Mouse (Mus musculus): ENCODE results near the gene Arhgap11a. TPM values are rescaled to one million over a fixed set of nuclear protein-coding genes. Genes with fewer than 3 reads are reported as not detected.
A peak's percentile ranks its signal among the peaks of the same experiment; 100 is the strongest.

The Arhgap11a gene
- 25.7 and 29.6 TPM in 2 replicates for polyA plus RNA-seq (2016; fragmentation: Nextera tagmentation; extraction: Ambion mirVana)

DNA sequence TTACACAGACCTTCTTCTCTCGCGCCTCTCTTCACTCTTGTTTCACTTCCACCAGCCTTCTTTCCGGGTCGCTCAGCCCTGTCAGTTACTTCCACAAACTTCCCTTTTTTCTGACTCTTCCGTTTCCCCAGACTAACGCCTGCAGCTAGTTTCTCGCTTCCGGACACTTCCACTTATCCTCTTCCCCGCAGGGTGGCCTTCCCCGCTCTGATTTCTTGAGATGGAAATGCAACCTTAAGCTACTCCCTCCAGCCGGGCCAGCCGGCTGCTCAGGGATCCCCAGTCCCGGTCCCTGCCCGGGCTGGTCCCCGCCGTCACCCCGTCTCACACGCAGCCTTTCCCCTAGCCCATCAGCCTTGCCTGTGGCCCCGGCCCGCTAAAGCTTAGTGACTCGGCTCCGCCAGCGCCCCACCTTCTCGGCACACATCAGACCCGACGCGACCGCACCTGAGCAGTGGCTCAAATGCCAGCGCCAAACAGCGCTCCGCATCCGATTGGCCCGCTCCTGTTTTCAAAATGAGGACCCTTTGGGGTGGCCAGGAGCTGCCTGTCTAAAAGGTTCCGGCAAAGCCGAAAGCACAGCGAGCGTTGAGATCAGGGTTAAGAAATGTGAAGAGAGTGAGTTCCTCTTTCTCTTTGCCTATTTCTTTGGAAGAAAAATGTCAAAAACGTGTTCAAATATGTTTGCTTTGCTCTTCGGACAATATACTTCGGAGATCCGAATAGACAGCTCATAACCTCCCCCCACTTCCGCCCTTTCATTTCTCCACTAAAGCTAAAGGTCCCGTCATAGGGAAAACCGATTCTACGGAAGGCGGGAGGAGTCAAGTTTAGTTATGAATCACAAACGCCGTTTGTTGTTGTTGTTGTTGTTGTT, at the start of gene Arhgap11a:
Gene Arhgap11a (minus strand): TSS at position 417 of the 877 bp plus-strand sequence.
- WGBS, result under 1% methylated on average over 48 of the region's 48 CpGs
- H3K27me3 ChIP-seq (ENCODE audit: insufficient read depth, poor library complexity, severe bottlenecking), result no peaks in the 10 kb centered on the region
- peak within 1 kb of the TSS; percentile 90 for H3K4me3 ChIP-seq
- H3K4me1 ChIP-seq, result peaks cover 19% of the 10 kb centered on the region
- H3K36me3 ChIP-seq, result peaks cover 15% of the 10 kb centered on the region
- DNase-seq (ENCODE audit: low spot score), result peak; percentile 96
- no peaks in the 10 kb centered on the region for H3K9me3 ChIP-seq
- peak within 1 kb of the TSS; percentile 92 for H3K27ac ChIP-seq

DNA sequence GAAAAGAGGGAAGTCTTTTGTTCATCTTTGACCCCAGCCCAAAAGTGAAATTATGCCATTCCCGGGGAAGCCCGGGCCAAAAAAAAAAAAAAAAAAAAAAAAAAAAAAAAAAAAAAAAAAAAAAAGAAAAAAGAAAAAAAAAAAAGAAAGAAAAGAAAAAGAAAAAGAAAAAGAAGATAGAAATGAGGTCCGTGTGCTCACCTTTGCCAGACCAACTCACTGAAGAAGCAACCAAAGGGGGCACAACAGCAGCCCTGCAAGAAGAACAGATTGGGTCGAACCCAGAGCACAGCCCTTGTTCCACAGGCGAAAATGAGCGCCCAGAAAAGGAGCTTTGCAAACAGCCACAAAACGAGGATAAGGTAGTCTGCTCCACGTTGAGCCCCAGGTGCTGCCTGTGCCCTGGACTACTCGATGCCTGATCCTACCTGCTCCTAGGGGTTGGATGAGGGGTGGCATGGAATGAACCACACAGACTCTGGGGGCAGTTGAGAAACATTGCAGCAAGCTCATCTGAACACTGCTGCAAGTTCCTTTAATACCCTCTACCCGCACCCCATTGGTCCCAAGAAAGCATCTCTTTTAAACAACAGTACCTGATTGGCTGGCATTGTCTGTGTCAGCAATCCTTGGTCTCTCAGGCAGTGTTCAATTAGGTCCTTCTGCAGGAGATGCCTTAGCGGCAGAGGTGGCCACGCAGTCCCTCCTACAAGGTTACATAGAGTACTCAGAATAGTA, 45.1 kb upstream of the Arhgap11a start:
- H3K27me3 ChIP-seq (ENCODE audit: insufficient read depth, poor library complexity, severe bottlenecking), result no peaks in the 10 kb centered on the region
- no peaks in the 10 kb centered on the region for H3K36me3 ChIP-seq
- 74% methylated on average over 10 of the region's 12 CpGs for WGBS
- 0 out of 2 replicates have a peak, but pooled peaks cover 3% of the 10 kb centered on the region for H3K4me1 ChIP-seq
- H3K4me3 ChIP-seq, result no peak overlapping the region
- no peak for DNase-seq (ENCODE audit: low spot score)
- no peaks in the 10 kb centered on the region for H3K9me3 ChIP-seq
- H3K27ac ChIP-seq, result no peak overlapping the region

- no peaks in the 10 kb centered on the region for H3K9me3 ChIP-seq
- H3K27me3 ChIP-seq (ENCODE audit: insufficient read depth, poor library complexity, severe bottlenecking), result no peaks in the 10 kb centered on the region
- no peak for DNase-seq (ENCODE audit: low spot score)
- no peaks in the 10 kb centered on the region for H3K36me3 ChIP-seq
- no peak overlapping the region for H3K4me3 ChIP-seq
- 74% methylated on average over 4 of the region's 4 CpGs for WGBS
- H3K4me1 ChIP-seq, result no peaks in the 10 kb centered on the region
- H3K27ac ChIP-seq, result no peak overlapping the region
Measured at GRCm38 (mm10) chr2:113887166-113887565, 38.7 kb upstream of the Arhgap11a start.

- WGBS, result 79% methylated on average over 1 of the region's 1 CpGs
- Histone ChIP-seq H3K9me3 (no peaks in the 10 kb centered on the region), H3K36me3 (no peaks in the 10 kb centered on the region), H3K4me3 (no peak overlapping the region), H3K27me3 (ENCODE audit: insufficient read depth, poor library complexity, severe bottlenecking) (no peaks in the 10 kb centered on the region), H3K4me1 (no peaks in the 10 kb centered on the region), H3K27ac (no peak overlapping the region)
- no peak for DNase-seq (ENCODE audit: low spot score)
Measured at GRCm38 (mm10) chr2:113886061-113886460, 37.6 kb upstream of the Arhgap11a start.

GRCm38 (mm10) chr2:113870115-113870514, 21.7 kb upstream of the Arhgap11a start:
- Histone ChIP-seq H3K27ac (no peak overlapping the region), H3K4me3 (no peak overlapping the region), H3K9me3 (no peaks in the 10 kb centered on the region), H3K36me3 (no peaks in the 10 kb centered on the region), H3K27me3 (ENCODE audit: insufficient read depth, poor library complexity, severe bottlenecking) (no peaks in the 10 kb centered on the region), H3K4me1 (no peaks in the 10 kb centered on the region)
- 90% methylated on average over 1 of the region's 1 CpGs for WGBS
- no peak for DNase-seq (ENCODE audit: low spot score)

DNA sequence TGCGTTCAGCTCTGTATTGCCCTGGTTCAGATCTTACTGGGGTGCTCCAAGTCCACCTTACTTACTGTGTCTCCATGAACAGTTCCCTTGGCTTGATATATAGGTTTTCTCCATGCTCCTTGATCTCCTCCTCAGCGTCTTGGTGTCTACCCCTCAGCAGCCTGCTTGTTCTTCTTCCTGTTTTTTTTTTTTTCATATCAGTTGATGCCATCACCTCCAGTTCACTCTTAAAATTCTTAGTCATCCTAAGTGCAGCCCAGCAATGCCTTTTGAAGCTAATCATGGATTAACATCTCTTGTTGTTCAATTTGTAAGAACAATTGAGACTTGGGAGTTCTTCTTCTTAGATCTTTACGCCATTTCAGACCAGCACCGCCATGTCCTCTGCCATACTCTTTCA, 19.9 kb upstream of the Arhgap11a start:
- no peaks in the 10 kb centered on the region for H3K36me3 ChIP-seq
- no peaks in the 10 kb centered on the region for H3K4me1 ChIP-seq
- WGBS, result 79% methylated on average over 4 of the region's 4 CpGs
- no peaks in the 10 kb centered on the region for H3K9me3 ChIP-seq
- no peak overlapping the region for H3K27ac ChIP-seq
- H3K27me3 ChIP-seq (ENCODE audit: insufficient read depth, poor library complexity, severe bottlenecking), result no peaks in the 10 kb centered on the region
- H3K4me3 ChIP-seq, result no peak overlapping the region
- DNase-seq (ENCODE audit: low spot score), result no peak

DNA sequence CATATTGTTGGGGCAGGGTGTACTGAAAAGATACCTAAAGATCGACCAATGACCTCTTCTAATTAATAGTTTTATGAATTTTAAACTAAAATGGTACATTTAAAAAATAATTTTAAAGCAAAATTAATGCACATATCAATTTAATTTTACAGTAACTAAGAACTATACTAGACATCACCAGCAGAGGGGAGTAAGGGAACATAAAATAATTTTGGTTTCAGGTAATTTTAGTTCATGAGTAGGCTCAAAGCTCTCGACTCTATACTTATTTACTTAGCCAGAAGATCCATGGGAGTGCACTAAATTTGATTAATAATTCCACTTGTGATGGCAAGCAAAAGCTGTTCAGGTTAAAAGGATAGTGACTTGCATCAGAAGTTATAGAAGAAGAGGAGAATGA, 17.7 kb upstream of the Arhgap11a start:
- H3K27me3 ChIP-seq (ENCODE audit: insufficient read depth, poor library complexity, severe bottlenecking), result no peaks in the 10 kb centered on the region
- DNase-seq (ENCODE audit: low spot score), result no peak
- no peaks in the 10 kb centered on the region for H3K4me1 ChIP-seq
- no peak overlapping the region for H3K27ac ChIP-seq
- 39% methylated on average over 2 of the region's 2 CpGs for WGBS
- no peaks in the 10 kb centered on the region for H3K36me3 ChIP-seq
- H3K4me3 ChIP-seq, result no peak overlapping the region
- H3K9me3 ChIP-seq, result no peaks in the 10 kb centered on the region

- Histone ChIP-seq H3K36me3 (peaks cover 9% of the 10 kb centered on the region), H3K9me3 (no peaks in the 10 kb centered on the region), H3K4me1 (peaks cover 19% of the 10 kb centered on the region), H3K27ac (peak overlapping the region; percentile 92), H3K27me3 (ENCODE audit: insufficient read depth, poor library complexity, severe bottlenecking) (no peaks in the 10 kb centered on the region), H3K4me3 (peak overlapping the region; percentile 90)
- DNase-seq (ENCODE audit: low spot score), result no peak
- 5% methylated on average over 3 of the region's 3 CpGs for WGBS
Measured at GRCm38 (mm10) chr2:113849141-113849540, 680 bp upstream of the Arhgap11a start.

DNA sequence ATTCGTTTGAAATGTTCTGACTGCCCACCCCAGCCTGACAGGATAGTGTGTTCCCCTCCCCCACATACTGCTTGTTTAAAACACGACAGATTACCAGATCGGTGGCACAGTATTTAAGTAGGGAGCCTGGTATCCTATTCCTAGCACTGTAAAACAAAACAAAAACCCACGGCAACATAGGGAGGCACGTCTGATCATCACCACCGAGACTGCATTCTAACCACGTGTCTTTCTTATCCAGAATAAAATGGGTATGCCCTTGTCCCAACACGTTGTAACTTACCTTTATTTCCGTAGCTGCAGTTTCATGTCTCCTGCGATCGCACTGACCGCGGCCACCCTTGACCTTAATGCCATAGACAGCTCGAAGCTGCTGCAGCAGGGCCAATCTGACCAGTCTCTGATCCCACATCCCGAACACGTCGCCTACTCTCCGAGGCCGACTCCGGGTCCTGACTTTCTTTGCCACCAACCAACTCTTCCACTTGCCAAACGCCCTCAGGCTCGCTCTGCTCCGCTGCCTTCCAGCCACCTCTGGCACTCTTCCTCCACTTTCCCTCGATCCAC, 700 bp downstream of the Arhgap11a start:
- under 1% methylated on average over 24 of the region's 24 CpGs for WGBS
- DNase-seq (ENCODE audit: low spot score), result peak; percentile 85
- Histone ChIP-seq H3K4me3 (peak overlapping the region; percentile 90), H3K27ac (peak overlapping the region; percentile 92), H3K27me3 (ENCODE audit: insufficient read depth, poor library complexity, severe bottlenecking) (no peaks in the 10 kb centered on the region), H3K36me3 (peaks cover 20% of the 10 kb centered on the region), H3K4me1 (peaks cover 19% of the 10 kb centered on the region), H3K9me3 (no peaks in the 10 kb centered on the region)

DNA sequence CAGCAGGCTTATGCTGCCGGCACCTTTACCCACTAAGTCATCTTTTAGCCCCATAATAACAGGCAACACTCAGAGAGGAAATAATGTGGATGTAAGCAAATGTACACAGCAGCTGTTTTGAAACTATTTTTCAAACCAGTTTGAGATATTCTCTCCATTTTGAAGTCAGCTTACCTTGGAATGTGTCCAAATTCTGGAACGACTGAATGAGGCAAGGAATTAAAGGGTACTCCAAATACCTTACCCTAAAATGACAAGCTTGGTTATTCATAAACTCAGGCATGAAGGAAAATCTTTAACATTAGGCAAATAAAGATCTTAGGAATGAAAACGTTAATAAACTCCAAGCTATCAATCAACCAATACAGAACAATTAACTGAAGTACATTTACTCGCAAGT, 3.4 kb downstream of the Arhgap11a start:
- DNase-seq (ENCODE audit: low spot score), result no peak
- no peak overlapping the region for H3K4me3 ChIP-seq
- H3K9me3 ChIP-seq, result no peaks in the 10 kb centered on the region
- H3K27me3 ChIP-seq (ENCODE audit: insufficient read depth, poor library complexity, severe bottlenecking), result no peaks in the 10 kb centered on the region
- H3K4me1 ChIP-seq, result peaks cover 19% of the 10 kb centered on the region
- WGBS, result 90% methylated on average over 4 of the region's 4 CpGs
- H3K27ac ChIP-seq, result no peak overlapping the region
- peaks cover 41% of the 10 kb centered on the region for H3K36me3 ChIP-seq

DNA sequence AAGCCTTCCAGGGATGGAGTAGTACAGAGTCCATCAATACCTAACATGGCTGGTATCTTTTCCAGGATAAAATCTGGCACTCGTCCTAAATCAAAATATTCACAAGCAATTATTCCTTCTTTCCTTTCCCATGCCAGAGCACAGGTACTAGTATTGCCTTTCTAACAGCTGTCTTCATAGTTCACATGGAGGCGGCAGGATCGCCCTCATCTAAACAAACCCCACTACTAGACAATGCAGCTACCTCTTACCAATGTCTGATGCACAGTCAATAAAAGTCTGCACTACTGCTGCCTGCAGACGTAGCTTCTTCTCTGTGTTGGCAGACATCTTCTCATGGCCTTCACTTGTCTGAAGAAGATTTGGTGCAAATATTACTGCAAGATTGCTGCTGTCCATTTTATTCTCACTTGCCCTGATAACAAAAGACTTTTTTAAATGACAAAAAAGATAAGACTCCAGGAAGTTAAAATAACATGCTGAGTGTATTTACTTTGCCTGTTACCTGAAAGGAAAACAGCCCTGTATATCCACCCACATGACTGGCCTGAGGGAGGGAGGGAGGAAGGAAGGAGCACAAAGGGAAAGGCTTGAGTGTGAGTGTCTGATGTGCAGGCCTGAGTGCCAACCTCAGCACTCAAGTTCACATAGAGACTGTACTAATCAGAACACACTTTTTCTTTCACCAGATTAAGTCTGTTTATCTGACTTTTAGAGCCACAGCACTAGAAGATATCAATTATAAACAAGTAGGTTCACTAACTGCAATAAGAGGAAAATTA, 6.6 kb downstream of the Arhgap11a start:
- Histone ChIP-seq H3K27ac (no peak overlapping the region), H3K4me3 (no peak overlapping the region), H3K36me3 (peaks cover 61% of the 10 kb centered on the region), H3K4me1 (peaks cover 12% of the 10 kb centered on the region), H3K9me3 (no peaks in the 10 kb centered on the region), H3K27me3 (ENCODE audit: insufficient read depth, poor library complexity, severe bottlenecking) (no peaks in the 10 kb centered on the region)
- 91% methylated on average over 4 of the region's 4 CpGs for WGBS
- no peak for DNase-seq (ENCODE audit: low spot score)

DNA sequence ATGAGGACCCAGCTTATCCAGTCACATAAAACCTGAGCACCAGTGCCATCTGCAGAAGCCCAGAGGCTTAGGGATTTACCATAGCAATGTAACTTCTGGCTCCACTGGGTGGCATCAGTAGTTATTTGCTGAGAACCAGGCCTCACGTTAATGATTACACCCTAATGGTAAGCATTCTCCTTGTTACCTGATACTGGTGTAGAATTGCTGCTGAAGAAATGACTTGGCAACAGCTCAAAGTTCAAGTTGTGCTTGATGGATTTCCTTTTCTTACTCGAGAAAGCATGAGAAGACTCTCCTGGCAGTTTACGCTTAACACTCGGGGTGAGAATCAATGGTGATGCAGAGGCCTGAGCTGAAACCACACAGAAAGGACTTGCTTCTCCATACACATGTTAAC, 9.0 kb downstream of the Arhgap11a start:
- Histone ChIP-seq H3K4me1 (no peaks in the 10 kb centered on the region), H3K27ac (no peak overlapping the region), H3K4me3 (no peak overlapping the region), H3K27me3 (ENCODE audit: insufficient read depth, poor library complexity, severe bottlenecking) (no peaks in the 10 kb centered on the region), H3K36me3 (peaks cover 78% of the 10 kb centered on the region), H3K9me3 (no peaks in the 10 kb centered on the region)
- 82% methylated on average over 4 of the region's 4 CpGs for WGBS
- no peak for DNase-seq (ENCODE audit: low spot score)
